Mouse (Mus musculus) forebrain, embryonic 14.5 days (tissue): ENCODE measurements around the gene Clcn1. TPM values are rescaled to one million over a fixed set of nuclear protein-coding genes. Genes with fewer than 3 reads are reported as not detected.
A peak's percentile ranks its signal among the peaks of the same experiment; 100 is the strongest.

ENCODE experiments used
- ATAC-seq: fragments of 200-750 bp; cut with Nextera tagmentation; 2 replicates; pipeline ENCODE4 v1.8.0; 2017; ENCODE audit warnings: mild to moderate bottlenecking, moderate library complexity
- DNase-seq: peaks from one replicate; pipeline ENCODE4 v3.0.0-alpha.2; 2015; ENCODE audit warnings: low spot score
- H3K27ac ChIP-seq: fragments of 300-500 bp; sonication (generic); 2 replicates; pipeline ENCODE4 v1.5.1; 2014; ENCODE audit warnings: low read depth, mild to moderate bottlenecking, control low read depth, low read length, moderate library complexity
- H3K27me3 ChIP-seq: fragments of 300-500 bp; sonication (generic); replicated peaks from 2 replicates; pipeline ENCODE4 v1.6.1; 2014; ENCODE audit warnings: low read length, control low read depth, mixed read lengths; ENCODE audit not compliant: control insufficient read depth, insufficient read depth
- H3K36me3 ChIP-seq: fragments of 300-500 bp; sonication (generic); 2 replicates; pipeline ENCODE4 v1.6.1; 2014; ENCODE audit warnings: low read length, control low read depth; ENCODE audit not compliant: control insufficient read depth, insufficient read depth
- H3K4me1 ChIP-seq: fragments of 300-500 bp; sonication (generic); 2 replicates; pipeline ENCODE4 v1.6.1; 2014; ENCODE audit warnings: antibody characterized with exemption, low read length, control low read depth; ENCODE audit not compliant: control insufficient read depth, insufficient read depth
- H3K4me2 ChIP-seq: fragments of 300-500 bp; sonication (generic); 2 replicates; pipeline ENCODE4 v1.6.1; 2014; ENCODE audit warnings: mild to moderate bottlenecking, control low read depth, low read length
- H3K4me3 ChIP-seq: fragments of 300-500 bp; sonication (generic); 2 replicates; pipeline ENCODE4 v1.5.1; 2014; ENCODE audit warnings: low read depth, low read length, control low read depth
- H3K9ac ChIP-seq: fragments of 300-500 bp; sonication (generic); 2 replicates; pipeline ENCODE4 v1.6.1; 2014; ENCODE audit warnings: mild to moderate bottlenecking, low read length, control low read depth, moderate library complexity
- H3K9me3 ChIP-seq: fragments of 300-500 bp; sonication (generic); replicated peaks from 2 replicates; pipeline ENCODE4 v1.6.1; 2016; ENCODE audit warnings: low read length, control low read depth, mixed read lengths; ENCODE audit not compliant: control insufficient read depth
- WGBS: fragments of 180-500 bp; shearing (Covaris S2); extraction: QIAGEN DNeasy Blood & Tissue Kit; methylation state at CpG from one replicate; pipeline ENCODE4 v1.1.7; 2014; 5-methylcytosine and 5-hydroxymethylcytosine counted together
- polyA plus RNA-seq: library from polyadenylated mRNA; unstranded; fragments of >200 nt; fragmentation: Nextera tagmentation; extraction: Ambion mirVana; gene quantifications from 2 replicates; pipeline ENCODE4 v1.2.1, GENCODE M21; 2014

Gene Clcn1
- polyA plus RNA-seq, 1 experiment from 2014 or later = 1.3 TPM

DNA sequence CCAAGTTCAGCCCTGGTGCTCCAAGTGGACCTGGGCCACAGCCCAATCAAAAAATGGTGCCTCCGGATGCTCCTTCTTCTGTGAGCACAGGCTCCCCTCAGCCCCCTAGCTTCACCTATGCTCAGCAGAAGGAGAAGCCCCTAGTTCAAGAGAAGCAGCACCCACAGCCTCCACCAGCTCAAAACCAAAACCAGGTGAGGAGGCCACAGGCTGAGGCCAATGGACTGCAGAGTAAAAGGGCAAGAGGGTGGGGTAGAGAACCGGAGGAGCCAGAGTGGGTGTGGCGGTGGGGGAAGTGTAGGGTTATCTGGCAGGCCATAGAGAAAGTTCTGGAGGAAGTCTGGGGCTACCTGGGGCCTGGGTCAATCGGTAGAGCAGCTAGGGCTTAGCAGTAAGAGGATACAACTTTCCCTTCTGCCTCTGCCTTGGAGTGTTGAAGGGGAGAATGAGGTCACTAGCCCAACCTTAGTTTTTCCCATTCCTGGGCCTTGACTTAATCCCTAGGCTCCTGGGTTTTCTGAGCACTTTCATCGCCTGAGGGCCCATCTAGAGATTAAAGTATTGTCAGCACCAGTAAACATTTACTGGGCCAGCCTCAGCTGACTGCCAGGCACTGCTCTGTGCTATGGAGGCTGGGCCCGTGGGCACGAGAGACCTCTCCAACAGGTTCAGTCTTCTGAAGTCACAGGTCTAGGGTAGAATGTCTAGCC lies 65.4 kb downstream of the Clcn1 start:
- Histone ChIP-seq H3K36me3 (peaks cover 23% of the 10 kb centered on the region), H3K9me3 (no peaks in the 10 kb centered on the region), H3K4me1 (peaks cover 20% of the 10 kb centered on the region), H3K27me3 (no peaks in the 10 kb centered on the region), H3K4me3 (no peak overlapping the region), H3K27ac (no peak overlapping the region), H3K9ac (no peak overlapping the region), H3K4me2 (no peak overlapping the region; the same call in 1 of the 2 replicates)
- WGBS = 86% methylated on average over 7 of the region's 7 CpGs
- DNase-seq (no peak), ATAC-seq (no peak)

DNA sequence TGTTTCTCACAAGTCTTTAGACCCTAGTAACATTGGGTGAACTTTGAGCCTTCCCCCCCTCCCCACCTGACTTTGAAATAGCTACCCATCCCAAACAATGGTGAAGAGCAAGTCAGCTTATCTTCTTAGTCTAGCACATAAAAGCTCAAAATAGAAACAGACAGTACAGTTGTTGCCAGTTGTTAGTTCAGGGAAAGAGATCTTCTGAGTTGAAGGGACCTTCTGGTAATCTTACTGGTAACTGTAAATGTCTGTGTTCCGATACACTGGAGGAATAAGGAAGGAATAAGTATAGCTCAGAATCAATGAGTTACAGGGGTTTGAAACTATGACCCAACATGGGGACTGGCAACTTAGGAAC lies 66.0 kb downstream of the Clcn1 start:
- H3K36me3 ChIP-seq = peaks cover 28% of the 10 kb centered on the region
- no peak for DNase-seq
- H3K27me3 ChIP-seq = no peaks in the 10 kb centered on the region
- H3K27ac ChIP-seq = no peak overlapping the region
- peaks cover 20% of the 10 kb centered on the region for H3K4me1 ChIP-seq
- ATAC-seq = no peak
- H3K4me3 ChIP-seq = no peak overlapping the region
- 98% methylated on average over 1 of the region's 1 CpGs for WGBS
- no peak overlapping the region for H3K9ac ChIP-seq
- no peaks in the 10 kb centered on the region for H3K9me3 ChIP-seq
- H3K4me2 ChIP-seq = no peak overlapping the region

DNA sequence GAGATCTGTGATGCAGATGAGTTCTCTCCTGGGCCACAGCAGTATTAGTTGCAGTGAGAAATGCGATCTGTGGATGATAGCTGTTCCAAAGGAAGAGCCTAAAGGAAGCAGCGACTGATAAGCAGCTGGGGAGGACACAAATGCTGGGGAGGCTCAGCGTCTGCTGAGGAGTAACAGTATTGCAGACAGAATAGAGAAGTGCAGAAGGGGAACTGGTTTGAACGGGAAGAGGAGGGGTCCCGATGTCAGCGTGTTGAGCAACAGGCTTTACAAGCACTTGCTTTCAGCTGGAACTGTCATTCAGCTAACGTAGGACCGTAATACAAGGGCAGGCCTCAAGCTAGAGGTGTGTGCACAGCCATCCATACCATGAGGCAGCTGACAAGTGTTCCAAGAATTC lies 66.7 kb downstream of the Clcn1 start:
- 88% methylated on average over 8 of the region's 8 CpGs for WGBS
- H3K36me3 ChIP-seq = peaks cover 35% of the 10 kb centered on the region
- no peak for ATAC-seq

DNA sequence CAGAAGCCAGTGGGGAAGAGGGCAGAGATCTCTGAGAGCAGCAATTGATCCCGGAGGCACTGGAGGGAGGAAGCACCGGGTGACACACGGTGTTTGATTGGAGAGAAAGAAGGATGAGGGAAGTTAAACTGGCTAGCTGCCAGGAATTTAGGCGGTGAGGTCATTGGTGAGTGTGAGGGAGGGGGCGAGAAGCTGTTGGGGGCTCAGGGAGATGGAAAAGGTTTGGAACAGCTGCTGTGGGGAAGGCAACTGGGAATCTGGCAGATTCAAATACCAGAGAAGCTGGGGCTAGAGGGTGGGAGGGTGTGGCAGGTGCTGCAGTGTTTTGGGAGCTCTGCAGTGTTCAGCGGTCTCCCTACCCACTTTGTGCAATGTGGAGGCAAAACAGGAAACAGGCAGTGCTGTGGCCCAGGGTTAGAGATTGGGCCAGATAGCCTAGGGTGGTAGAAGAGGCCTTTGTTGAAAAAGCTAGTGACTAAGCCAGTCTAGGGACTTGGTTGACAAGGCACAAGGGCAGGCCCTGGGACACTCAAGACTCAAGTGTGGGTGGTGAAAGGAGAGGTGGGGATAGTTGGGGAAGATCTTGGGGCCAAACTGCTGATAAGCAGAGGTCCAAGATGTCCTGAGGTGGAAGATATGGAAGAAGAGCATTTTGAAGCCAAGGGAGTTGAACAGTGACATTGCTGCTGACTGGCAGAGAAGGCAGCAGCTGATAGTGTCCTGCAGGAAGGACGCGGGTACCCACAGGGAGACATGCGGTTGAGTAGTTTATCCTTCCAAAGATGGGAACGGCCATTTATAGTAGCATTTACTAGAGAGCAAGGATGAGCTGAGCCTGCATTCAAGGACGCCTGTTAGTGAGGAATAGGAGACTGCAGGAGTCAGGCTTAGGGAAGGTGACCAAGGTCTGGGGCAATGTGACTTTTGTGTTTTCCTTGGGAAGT lies 67.9 kb downstream of the Clcn1 start:
- ATAC-seq = no peak
- WGBS = 47% methylated on average over 11 of the region's 11 CpGs
- Histone ChIP-seq H3K27me3 (no peaks in the 10 kb centered on the region), H3K9me3 (no peaks in the 10 kb centered on the region), H3K4me1 (peaks cover 20% of the 10 kb centered on the region), H3K27ac (peak overlapping the region; percentile 7; the same call in 1 of the 2 replicates), H3K4me2 (no peak overlapping the region), H3K9ac (no peak overlapping the region), H3K36me3 (peaks cover 47% of the 10 kb centered on the region), H3K4me3 (no peak overlapping the region)
- DNase-seq = peak; percentile 52

More for the DNA sequence above, 66.7 kb downstream of the Clcn1 start:
- no peak for DNase-seq
- H3K27ac ChIP-seq = no peak overlapping the region
- H3K9me3 ChIP-seq = no peaks in the 10 kb centered on the region
- H3K4me2 ChIP-seq = no peak overlapping the region
- H3K4me1 ChIP-seq = peaks cover 20% of the 10 kb centered on the region
- no peak overlapping the region for H3K4me3 ChIP-seq
- H3K27me3 ChIP-seq = no peaks in the 10 kb centered on the region
- no peak overlapping the region for H3K9ac ChIP-seq

DNA sequence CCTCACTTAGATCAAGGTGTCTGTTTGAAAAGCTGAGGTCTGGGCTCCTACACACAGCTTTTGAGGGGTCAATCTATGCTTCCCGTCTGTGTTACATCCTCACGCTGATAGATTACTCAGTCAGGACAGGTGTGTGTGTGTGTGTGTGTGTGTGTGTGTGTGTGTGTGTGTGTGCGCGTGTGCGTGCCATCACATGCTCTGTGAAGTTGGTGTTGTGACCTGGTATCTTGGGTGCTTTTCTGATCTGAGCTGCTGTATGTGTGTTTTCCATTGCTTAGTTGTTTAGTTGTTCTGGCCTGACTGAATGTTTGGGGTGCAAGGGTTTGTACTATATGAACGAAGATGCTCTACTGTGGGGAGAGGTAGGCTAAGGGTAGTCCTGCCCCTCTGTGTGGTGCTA lies 68.9 kb downstream of the Clcn1 start:
- no peak for ATAC-seq
- H3K27ac ChIP-seq = no peak overlapping the region
- peaks cover 20% of the 10 kb centered on the region for H3K4me1 ChIP-seq
- no peaks in the 10 kb centered on the region for H3K27me3 ChIP-seq
- no peaks in the 10 kb centered on the region for H3K9me3 ChIP-seq
- 92% methylated on average over 6 of the region's 6 CpGs for WGBS
- H3K36me3 ChIP-seq = peaks cover 53% of the 10 kb centered on the region
- DNase-seq = no peak
- H3K4me2 ChIP-seq = no peak overlapping the region
- H3K4me3 ChIP-seq = no peak overlapping the region
- H3K9ac ChIP-seq = no peak overlapping the region

DNA sequence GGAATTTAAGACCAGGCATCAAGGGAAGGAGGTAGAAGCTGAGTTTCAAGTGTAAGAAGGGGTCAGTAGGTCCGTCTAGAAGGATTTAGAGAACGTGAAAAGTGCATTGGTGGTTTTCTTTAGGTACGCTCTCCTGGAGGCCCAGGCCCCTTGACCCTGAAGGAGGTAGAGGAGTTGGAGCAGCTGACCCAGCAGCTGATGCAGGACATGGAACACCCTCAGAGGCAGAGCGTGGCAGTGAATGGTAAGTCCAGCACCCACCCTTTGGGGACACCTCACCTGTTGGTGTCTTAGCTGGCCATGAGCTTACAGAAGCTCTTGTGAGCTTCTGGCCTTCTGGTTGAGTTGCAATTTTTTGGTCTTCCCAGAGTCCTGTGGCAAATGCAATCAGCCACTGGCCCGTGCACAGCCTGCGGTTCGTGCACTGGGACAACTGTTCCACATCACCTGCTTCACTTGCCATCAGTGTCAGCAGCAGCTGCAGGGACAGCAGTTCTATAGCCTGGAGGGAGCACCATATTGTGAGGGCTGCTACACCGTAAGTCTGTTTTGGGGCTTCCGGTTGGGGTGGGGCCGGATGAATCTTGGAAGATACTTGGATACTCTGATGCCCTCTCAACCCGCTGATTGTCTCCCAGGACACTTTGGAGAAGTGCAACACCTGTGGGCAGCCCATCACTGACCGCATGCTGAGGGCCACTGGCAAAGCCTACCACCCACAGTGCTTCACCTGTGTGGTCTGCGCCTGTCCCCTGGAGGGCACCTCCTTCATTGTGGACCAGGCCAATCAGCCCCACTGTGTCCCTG lies 69.5 kb downstream of the Clcn1 start:
- DNase-seq (no peak), ATAC-seq (no peak)
- WGBS = 99% methylated on average over 13 of the region's 13 CpGs
- Histone ChIP-seq H3K9ac (no peak overlapping the region), H3K36me3 (peaks cover 53% of the 10 kb centered on the region), H3K27ac (no peak overlapping the region), H3K4me2 (no peak overlapping the region), H3K4me1 (peaks cover 14% of the 10 kb centered on the region), H3K27me3 (no peaks in the 10 kb centered on the region), H3K9me3 (no peaks in the 10 kb centered on the region), H3K4me3 (no peak overlapping the region)

DNA sequence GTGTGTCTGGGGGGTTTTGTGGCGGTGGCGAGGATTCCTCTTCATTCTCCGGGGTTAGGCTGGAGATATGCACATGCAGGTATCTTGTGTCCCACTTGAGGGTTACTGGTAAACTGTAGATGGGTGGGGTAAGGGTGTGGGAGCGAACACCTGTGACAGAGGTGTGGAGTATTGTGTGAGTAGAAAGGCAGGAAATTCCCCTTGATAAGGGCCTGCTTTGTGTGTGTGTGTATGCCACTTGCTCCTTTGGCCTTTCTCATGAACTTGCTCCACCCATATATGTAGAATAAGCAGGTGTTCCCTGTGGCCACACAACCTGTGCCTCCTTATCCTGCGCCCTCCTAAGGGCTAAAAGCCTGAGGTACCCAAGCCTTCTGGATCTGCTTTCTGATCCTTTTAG lies 70.4 kb downstream of the Clcn1 start:
- no peak for ATAC-seq
- WGBS = 96% methylated on average over 5 of the region's 5 CpGs

DNA sequence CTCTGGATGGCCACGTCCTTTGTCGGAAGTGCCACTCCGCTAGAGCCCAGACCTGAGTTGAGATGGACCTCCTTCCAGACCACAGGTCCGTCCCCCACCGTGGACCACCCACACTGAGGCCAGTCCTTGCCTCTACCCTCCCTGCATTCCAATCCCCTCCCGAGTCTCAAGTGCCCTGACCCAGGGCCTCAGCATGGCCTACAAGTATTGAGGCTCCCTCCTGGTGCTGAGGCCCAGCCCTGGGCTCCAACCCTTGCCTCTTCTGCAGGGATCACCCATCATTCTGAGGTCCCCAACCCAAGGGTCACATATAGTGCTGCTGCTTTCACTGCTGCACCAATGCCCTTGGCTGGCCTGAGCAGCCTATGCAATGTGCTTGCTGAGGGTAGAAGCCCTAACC lies 71.4 kb downstream of the Clcn1 start:
- Histone ChIP-seq H3K27me3 (no peaks in the 10 kb centered on the region), H3K9me3 (no peaks in the 10 kb centered on the region), H3K9ac (no peak overlapping the region), H3K4me1 (peaks cover 11% of the 10 kb centered on the region), H3K27ac (no peak overlapping the region), H3K4me3 (no peak overlapping the region), H3K4me2 (no peak overlapping the region), H3K36me3 (peaks cover 50% of the 10 kb centered on the region)
- ATAC-seq (no peak), DNase-seq (no peak)
- 73% methylated on average over 6 of the region's 6 CpGs for WGBS

More for the DNA sequence above, 70.4 kb downstream of the Clcn1 start:
- H3K36me3 ChIP-seq = peaks cover 50% of the 10 kb centered on the region
- H3K9me3 ChIP-seq = no peaks in the 10 kb centered on the region
- H3K27ac ChIP-seq = no peak overlapping the region
- no peak overlapping the region for H3K4me2 ChIP-seq
- H3K4me1 ChIP-seq = peaks cover 11% of the 10 kb centered on the region
- H3K4me3 ChIP-seq = no peak overlapping the region
- no peak for DNase-seq
- no peak overlapping the region for H3K9ac ChIP-seq
- H3K27me3 ChIP-seq = no peaks in the 10 kb centered on the region
